Mouse (Mus musculus) liver, adult 2 months (tissue): ENCODE data around the gene Upb1. TPM values are rescaled to one million over a fixed set of nuclear protein-coding genes. Genes with fewer than 3 reads are reported as not detected.
A peak's percentile ranks its signal among the peaks of the same experiment; 100 is the strongest.

Source experiments
- DNase-seq: peaks from one replicate; pipeline ENCODE4 v3.0.0-alpha.2; 2011; ENCODE audit warnings: low read depth, low spot score; ENCODE audit errors: extremely low read depth
- H3K27ac ChIP-seq: fragments of 200-500 bp; replicated peaks from 2 replicates; pipeline ENCODE4 v1.5.1; 2012; ENCODE audit warnings: low read depth, mild to moderate bottlenecking, control low read depth, inconsistent platforms, low read length; ENCODE audit not compliant: insufficient read depth
- H3K27me3 ChIP-seq: fragments of 200-500 bp; 2 replicates; pipeline ENCODE4 v1.6.1; 2012; ENCODE audit warnings: mild to moderate bottlenecking, moderate library complexity, low read length, inconsistent platforms; ENCODE audit not compliant: control insufficient read depth, insufficient read depth
- H3K36me3 ChIP-seq: fragments of 200-500 bp; 2 replicates; pipeline ENCODE4 v1.6.1; 2012; ENCODE audit warnings: low read length, inconsistent platforms; ENCODE audit not compliant: control insufficient read depth, insufficient read depth
- H3K4me1 ChIP-seq: fragments of 200-500 bp; 2 replicates; pipeline ENCODE4 v1.6.1; 2011; ENCODE audit warnings: low read length; ENCODE audit not compliant: control insufficient read depth, insufficient read depth
- H3K4me3 ChIP-seq: fragments of 200-500 bp; 2 replicates; pipeline ENCODE4 v1.5.1; 2011; ENCODE audit warnings: low read depth, mild to moderate bottlenecking, control low read depth, low read length, moderate library complexity; ENCODE audit not compliant: insufficient read depth
- H3K79me2 ChIP-seq: fragments of 200-500 bp; 2 replicates; pipeline ENCODE4 v1.6.1; 2012; ENCODE audit warnings: inconsistent platforms, mild to moderate bottlenecking, low read length, moderate library complexity; ENCODE audit not compliant: control insufficient read depth, insufficient read depth
- H3K9ac ChIP-seq: fragments of 200-500 bp; 2 replicates; pipeline ENCODE4 v1.6.1; 2012; ENCODE audit warnings: low read depth, mild to moderate bottlenecking, control low read depth, inconsistent platforms, low read length
- CTCF ChIP-seq: fragments of 200-500 bp; IDR thresholded peaks from 2 replicates; pipeline ENCODE4 v1.5.1; 2011; ENCODE audit warnings: low read depth, low read length, control low read depth
- POLR2A ChIP-seq: fragments of 200-500 bp; IDR thresholded peaks from 2 replicates; pipeline ENCODE4 v1.6.1; 2011; ENCODE audit warnings: low read length, control low read depth; ENCODE audit not compliant: insufficient read depth; ENCODE audit errors: extremely low read depth
- WGBS: fragments of 180-500 bp; shearing (Covaris S2); methylation state at CpG from one replicate; pipeline ENCODE4 v1.1.7; 2018; 5-methylcytosine and 5-hydroxymethylcytosine counted together
- polyA plus RNA-seq: library from polyadenylated mRNA; depleted of rRNA; stranded (reverse); fragments of >200 nt; gene quantifications from 2 replicates; pipeline ENCODE4 v1.2.3, GENCODE M21; 2012; rRNA removed
- total RNA-seq: library from RNA; depleted of rRNA; stranded (reverse); fragments of >200 nt; gene quantifications from 2 replicates; pipeline ENCODE4 v1.2.3, GENCODE M21; 2014; rRNA removed

The Upb1 gene
- total and polyA plus RNA-seq, 2 experiments: 125 to 220 TPM

DNA sequence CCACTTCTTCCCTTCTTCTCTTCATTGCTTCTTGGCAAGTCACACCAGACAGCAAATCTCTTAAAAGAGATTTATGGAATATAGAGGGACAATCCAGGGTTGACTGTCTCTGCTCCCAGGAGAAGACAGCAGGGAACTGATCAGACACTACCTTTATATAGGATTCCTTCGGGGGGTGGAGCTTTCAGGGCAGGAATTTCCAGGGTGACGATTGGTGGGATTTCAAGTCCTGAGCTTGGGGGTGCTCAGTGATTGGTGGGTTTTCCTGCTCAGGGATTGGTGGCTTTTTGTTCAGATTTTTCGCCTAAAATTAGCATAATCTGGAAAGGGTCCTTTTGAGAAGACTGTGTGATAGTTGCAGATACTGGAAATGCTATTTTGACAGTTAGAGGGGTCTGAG, 86.2 kb downstream of the Upb1 start:
- H3K9ac ChIP-seq: no peak overlapping the region
- H3K4me1 ChIP-seq: 0 out of 2 replicates have a peak, but pooled peaks cover 2% of the 10 kb centered on the region
- TF ChIP-seq POLR2A (no peak), CTCF (no peak)
- no peak for DNase-seq
- no peak overlapping the region for H3K4me3 ChIP-seq
- WGBS: 77% methylated on average over 3 of the region's 3 CpGs
- no peaks in the 10 kb centered on the region for H3K79me2 ChIP-seq
- H3K27me3 ChIP-seq: no peaks in the 10 kb centered on the region
- no peaks in the 10 kb centered on the region for H3K36me3 ChIP-seq
- no peak overlapping the region for H3K27ac ChIP-seq

DNA sequence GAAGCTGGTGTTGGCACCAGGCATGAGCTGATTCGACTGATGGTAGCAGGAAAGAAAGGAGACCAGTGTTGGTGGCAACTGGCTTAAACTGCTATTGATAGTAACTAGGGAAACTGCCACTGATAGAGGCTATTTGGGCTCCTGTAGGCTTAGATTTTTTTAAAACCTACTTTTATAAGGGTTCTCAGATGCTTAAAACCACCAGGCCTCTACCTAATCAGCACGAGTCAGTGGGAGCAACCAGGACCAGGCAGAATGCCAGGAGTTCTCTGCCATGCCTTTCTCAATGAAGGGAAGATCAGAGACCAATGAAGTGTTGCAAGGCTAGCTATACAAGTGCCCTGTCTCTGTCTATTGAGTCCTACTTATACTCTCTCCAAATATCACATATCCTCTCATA, 88.6 kb downstream of the Upb1 start:
- no peaks in the 10 kb centered on the region for H3K79me2 ChIP-seq
- H3K27me3 ChIP-seq: no peaks in the 10 kb centered on the region
- no peak overlapping the region for H3K27ac ChIP-seq
- no peaks in the 10 kb centered on the region for H3K36me3 ChIP-seq
- 62% methylated on average over 2 of the region's 2 CpGs for WGBS
- 0 out of 2 replicates have a peak, but pooled peaks cover 2% of the 10 kb centered on the region for H3K4me1 ChIP-seq
- no peak overlapping the region for H3K9ac ChIP-seq
- TF ChIP-seq CTCF (no peak), POLR2A (no peak)
- H3K4me3 ChIP-seq: no peak overlapping the region
- peak; percentile 47 for DNase-seq

DNA sequence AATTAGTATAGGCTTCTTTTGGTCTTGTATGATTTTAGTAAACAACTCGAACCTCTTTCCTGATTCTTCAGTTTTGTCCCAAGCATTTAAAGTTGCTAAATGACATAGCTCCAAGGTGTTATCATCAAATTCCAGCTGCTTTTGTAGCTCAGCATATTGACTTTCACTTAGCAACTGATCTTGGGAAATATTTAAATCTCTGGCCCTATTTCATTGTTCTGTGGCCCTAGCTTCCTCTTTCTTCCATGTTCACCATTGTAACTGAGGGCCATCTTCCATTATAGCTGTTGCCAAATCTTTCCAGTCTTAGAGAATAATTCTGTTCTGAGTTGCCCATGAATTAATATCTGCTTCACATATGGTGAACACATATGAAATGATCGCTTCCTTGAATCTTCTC, 89.8 kb downstream of the Upb1 start:
- Histone ChIP-seq H3K9ac (no peak overlapping the region), H3K27ac (no peak overlapping the region), H3K27me3 (no peaks in the 10 kb centered on the region), H3K36me3 (no peaks in the 10 kb centered on the region), H3K4me1 (peaks cover 7% of the 10 kb centered on the region; the same call in 1 of the 2 replicates), H3K4me3 (no peak overlapping the region), H3K79me2 (no peaks in the 10 kb centered on the region)
- 88% methylated on average over 2 of the region's 2 CpGs for WGBS
- TF ChIP-seq CTCF (no peak), POLR2A (no peak)
- DNase-seq: no peak

Other genes with a start within 250 kb of the Upb1 start
- 10.3 and 10.8 TPM in 2 replicates for gene Specc1l, start 189.0 kb upstream of the Upb1 start, total RNA-seq
- gene Specc1l, start 189.0 kb upstream of the Upb1 start, polyA plus RNA-seq: 5.2 and 5.3 TPM in 2 replicates
- 0.65 and 2.2 TPM in 2 replicates for gene Adora2a, start 84.2 kb upstream of the Upb1 start, total RNA-seq
- 2.2 and 2.6 TPM in 2 replicates for gene Adora2a, start 84.2 kb upstream of the Upb1 start, polyA plus RNA-seq
- gene Snrpd3, start 116.4 kb downstream of the Upb1 start, total RNA-seq: 26.6 and 29.1 TPM in 2 replicates
- 12.5 and 21.0 TPM in 2 replicates for gene Snrpd3, start 116.4 kb downstream of the Upb1 start, polyA plus RNA-seq
- 115 and 138 TPM in 2 replicates for gene Gucd1, start 116.9 kb downstream of the Upb1 start, total RNA-seq
- 162 and 166 TPM in 2 replicates for gene Gucd1, start 116.9 kb downstream of the Upb1 start, polyA plus RNA-seq
- gene Lrrc75b, start 159.2 kb downstream of the Upb1 start, total RNA-seq: under 0.01 TPM in 1 of 2 replicates, not detected in the other
- gene Lrrc75b, start 159.2 kb downstream of the Upb1 start, polyA plus RNA-seq: 0.02 TPM in 1 of 2 replicates, not detected in the other
- gene Ggt1, start 160.5 kb downstream of the Upb1 start, total RNA-seq: 0.54 and 0.92 TPM in 2 replicates
- 0.20 and 0.68 TPM in 2 replicates for gene Ggt1, start 160.5 kb downstream of the Upb1 start, polyA plus RNA-seq
- gene Ggt5, start 188.2 kb downstream of the Upb1 start, total RNA-seq: 1.2 and 2.0 TPM in 2 replicates
- gene Ggt5, start 188.2 kb downstream of the Upb1 start, polyA plus RNA-seq: 7.0 and 10.6 TPM in 2 replicates
- gene Susd2, start 242.9 kb downstream of the Upb1 start, total RNA-seq: 1.0 and 1.1 TPM in 2 replicates
- gene Susd2, start 242.9 kb downstream of the Upb1 start, polyA plus RNA-seq: 2.0 and 2.8 TPM in 2 replicates